Mouse (Mus musculus) heart, embryonic 13.5 days (tissue): ENCODE measurements at regions not wholly inside any gene's neighbourhood (a gene's known extent, or its start where the extent isn't known, plus 50 kb on each side); places are given as distances from the start of the nearest gene placed in this dataset.

ENCODE experiments used
- ATAC-seq: fragments of 200-750 bp; cut with Nextera tagmentation; 2 replicates; pipeline ENCODE4 v1.8.0; 2017; ENCODE audit warnings: moderate TSS enrichment; ENCODE audit not compliant: insufficient number of reproducible peaks, low FRiP score, low TSS enrichment; ENCODE audit errors: extremely low read depth
- H3K27ac ChIP-seq: fragments of 300-500 bp; sonication (generic); replicated peaks from 2 replicates; pipeline ENCODE4 v1.5.1; 2015; ENCODE audit warnings: moderate library complexity, mild to moderate bottlenecking, inconsistent platforms
- H3K27me3 ChIP-seq: fragments of 300-500 bp; sonication (generic); replicated peaks from 2 replicates; pipeline ENCODE4 v1.6.1; 2015; ENCODE audit warnings: mild to moderate bottlenecking, inconsistent platforms
- H3K36me3 ChIP-seq: fragments of 300-500 bp; sonication (generic); 2 replicates; pipeline ENCODE4 v1.6.1; 2015; ENCODE audit warnings: mild to moderate bottlenecking, inconsistent platforms
- H3K4me1 ChIP-seq: fragments of 300-500 bp; sonication (generic); 2 replicates; pipeline ENCODE4 v1.6.1; 2015; ENCODE audit warnings: inconsistent platforms
- H3K4me2 ChIP-seq: fragments of 300-500 bp; sonication (generic); 2 replicates; pipeline ENCODE4 v1.6.1; 2015; ENCODE audit warnings: inconsistent platforms, mild to moderate bottlenecking, moderate library complexity
- H3K4me3 ChIP-seq: fragments of 300-500 bp; sonication (generic); 2 replicates; pipeline ENCODE4 v1.5.1; 2015; ENCODE audit warnings: moderate library complexity, mild to moderate bottlenecking, inconsistent platforms
- H3K9ac ChIP-seq: fragments of 300-500 bp; sonication (generic); 2 replicates; pipeline ENCODE4 v1.6.1; 2015; ENCODE audit warnings: inconsistent platforms, mild to moderate bottlenecking, moderate library complexity
- H3K9me3 ChIP-seq: fragments of 300-500 bp; sonication (generic); 2 replicates; pipeline ENCODE4 v1.6.1; 2016; ENCODE audit warnings: inconsistent platforms
- WGBS: fragments of 180-500 bp; shearing (Covaris S2); methylation state at CpG from one replicate; pipeline ENCODE4 v1.1.7; 2015; ENCODE audit warnings: mixed read lengths; 5-methylcytosine and 5-hydroxymethylcytosine counted together

DNA sequence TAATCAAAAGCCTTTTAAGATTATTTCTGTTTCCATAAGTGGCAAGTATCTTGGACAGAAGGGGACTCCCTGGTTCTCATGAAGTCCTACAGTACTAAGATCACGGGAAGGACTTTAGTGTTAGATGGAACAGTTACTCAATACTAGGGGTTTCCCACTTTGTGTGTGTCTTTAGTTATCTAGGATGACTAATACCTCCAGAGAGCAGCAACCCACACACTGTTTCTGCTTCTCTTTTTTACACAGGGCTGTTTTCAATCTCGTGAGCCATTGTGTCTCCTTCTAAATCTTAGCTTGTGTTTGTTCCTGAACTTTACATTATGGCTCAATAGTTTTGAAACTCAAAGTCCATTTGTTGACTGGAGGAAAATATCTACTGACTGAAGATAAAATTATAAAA is 496.5 kb upstream of the Impg1 start:
- Histone ChIP-seq H3K4me2 (no peak overlapping the region), H3K27me3 (no peaks in the 10 kb centered on the region), H3K4me3 (no peak overlapping the region), H3K9ac (no peak overlapping the region), H3K9me3 (no peaks in the 10 kb centered on the region), H3K36me3 (no peaks in the 10 kb centered on the region), H3K27ac (no peak overlapping the region), H3K4me1 (no peaks in the 10 kb centered on the region)
- 71% methylated on average over 2 of the region's 2 CpGs for WGBS
- no peak for ATAC-seq

DNA sequence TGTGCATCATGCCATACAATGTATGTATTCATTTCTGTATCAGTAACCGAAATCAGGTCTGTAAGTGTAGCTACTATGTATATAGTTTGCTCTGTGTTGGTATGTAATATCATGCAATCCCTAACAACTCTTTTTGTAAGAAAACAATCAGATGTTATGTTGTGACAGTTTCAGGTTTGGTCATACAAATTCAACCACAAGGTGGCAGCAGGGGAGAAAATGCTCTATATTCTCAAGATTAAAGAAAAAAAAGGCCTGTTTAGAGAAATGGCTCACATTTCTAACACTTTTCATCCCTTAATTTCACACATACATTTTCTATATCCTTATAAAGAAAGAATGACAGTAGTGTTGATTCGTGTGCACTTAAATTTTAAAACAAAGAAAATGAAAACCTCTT is 477.7 kb upstream of the Impg1 start:
- Histone ChIP-seq H3K4me2 (no peak overlapping the region), H3K4me1 (peaks cover 12% of the 10 kb centered on the region), H3K27me3 (no peaks in the 10 kb centered on the region), H3K36me3 (no peaks in the 10 kb centered on the region), H3K27ac (no peak overlapping the region), H3K9ac (no peak overlapping the region), H3K4me3 (no peak overlapping the region), H3K9me3 (no peaks in the 10 kb centered on the region)
- WGBS = 55% methylated on average over 2 of the region's 2 CpGs
- ATAC-seq = no peak

DNA sequence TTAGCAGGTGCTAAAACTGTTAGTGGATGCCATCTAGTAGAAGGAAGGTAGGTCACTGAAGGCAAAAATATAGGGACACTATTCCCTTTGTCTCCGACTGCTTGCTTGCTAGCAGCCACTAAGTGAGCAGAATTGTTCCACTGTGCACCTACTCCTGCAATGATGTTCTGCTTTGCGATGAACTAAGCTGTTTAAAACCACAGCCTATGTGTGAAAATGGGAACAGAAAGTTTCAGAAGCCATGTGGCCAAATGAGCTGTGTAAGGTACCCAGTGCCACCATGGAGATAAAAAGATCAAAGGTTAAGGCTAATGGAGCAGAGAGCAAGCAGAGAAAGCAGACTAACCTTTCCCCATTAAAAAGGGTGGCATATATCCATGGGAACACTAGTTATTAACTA is 476.1 kb upstream of the Impg1 start:
- Histone ChIP-seq H3K9me3 (no peaks in the 10 kb centered on the region), H3K4me3 (no peak overlapping the region), H3K27ac (no peak overlapping the region), H3K9ac (no peak overlapping the region), H3K4me1 (peaks cover 12% of the 10 kb centered on the region), H3K36me3 (no peaks in the 10 kb centered on the region), H3K27me3 (no peaks in the 10 kb centered on the region), H3K4me2 (no peak overlapping the region)
- WGBS = 72% methylated on average over 2 of the region's 2 CpGs
- ATAC-seq = no peak

DNA sequence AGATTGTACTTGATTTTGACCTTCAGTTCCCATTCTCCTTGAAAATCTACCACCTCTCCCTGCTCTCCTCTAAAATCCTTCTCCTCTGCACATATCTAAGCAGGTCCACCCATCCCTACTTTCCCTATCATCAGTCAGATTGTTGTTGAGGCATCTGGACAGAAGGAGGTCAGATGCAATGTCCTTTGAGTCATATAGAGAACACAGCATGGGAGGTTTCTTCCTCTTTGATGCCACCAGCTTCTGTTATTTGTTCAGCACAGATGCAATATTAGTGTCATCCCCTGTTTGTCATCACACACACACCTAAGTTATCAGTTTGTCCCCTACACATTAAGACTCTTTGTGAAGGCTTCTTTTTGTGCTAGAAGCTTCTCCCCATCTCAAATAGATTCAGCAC is 473.0 kb upstream of the Impg1 start:
- Histone ChIP-seq H3K36me3 (no peaks in the 10 kb centered on the region), H3K4me3 (no peak overlapping the region), H3K9ac (no peak overlapping the region), H3K4me1 (peaks cover 12% of the 10 kb centered on the region), H3K4me2 (no peak overlapping the region), H3K27me3 (no peaks in the 10 kb centered on the region), H3K27ac (no peak overlapping the region), H3K9me3 (no peaks in the 10 kb centered on the region)
- no peak for ATAC-seq

DNA sequence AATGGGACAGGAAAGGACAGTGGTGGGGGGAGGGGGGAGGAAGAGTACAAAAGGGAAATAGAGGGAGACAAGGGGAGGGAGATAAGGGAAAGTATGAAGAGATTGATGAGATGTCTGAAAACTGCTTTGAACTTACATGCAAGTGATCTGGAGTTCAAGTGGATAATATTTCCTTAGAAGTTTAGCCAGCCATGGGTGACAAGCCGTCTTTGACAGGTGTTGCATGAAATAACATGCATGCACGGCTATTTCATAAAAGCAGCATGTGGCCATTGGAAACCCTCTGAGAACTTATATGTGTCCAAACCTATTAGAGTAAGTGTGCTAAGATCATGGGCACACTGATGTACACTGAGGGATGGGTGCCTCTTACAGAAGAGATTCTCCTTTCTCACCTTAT is 465.3 kb upstream of the Impg1 start:
- Histone ChIP-seq H3K27me3 (no peaks in the 10 kb centered on the region), H3K4me3 (no peak overlapping the region), H3K36me3 (no peaks in the 10 kb centered on the region), H3K27ac (no peak overlapping the region), H3K9ac (no peak overlapping the region), H3K4me2 (no peak overlapping the region), H3K4me1 (no peaks in the 10 kb centered on the region), H3K9me3 (no peaks in the 10 kb centered on the region)
- ATAC-seq = no peak
- 45% methylated on average over 2 of the region's 2 CpGs for WGBS

DNA sequence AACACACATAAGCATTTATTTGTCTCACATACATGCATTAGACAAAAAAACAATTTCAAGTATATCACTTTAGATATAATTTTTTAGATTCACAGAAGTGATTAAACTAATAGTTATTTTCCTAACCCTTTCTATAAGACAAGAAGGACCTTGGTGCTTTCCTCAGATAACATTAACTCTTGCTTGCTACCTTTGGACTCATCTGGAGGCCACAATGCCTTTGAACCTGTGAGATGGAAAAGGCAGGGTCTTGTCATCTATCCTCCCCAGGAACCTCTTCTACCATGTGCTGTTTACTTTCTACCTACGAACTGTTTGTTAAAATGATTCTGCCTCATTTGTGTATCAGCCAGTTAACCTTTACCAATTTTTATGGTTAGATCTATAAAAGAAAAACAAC is 455.0 kb upstream of the Impg1 start:
- Histone ChIP-seq H3K36me3 (no peaks in the 10 kb centered on the region), H3K9me3 (no peaks in the 10 kb centered on the region), H3K4me2 (no peak overlapping the region), H3K4me1 (no peaks in the 10 kb centered on the region), H3K27ac (no peak overlapping the region), H3K4me3 (no peak overlapping the region), H3K9ac (no peak overlapping the region), H3K27me3 (no peaks in the 10 kb centered on the region)
- WGBS = 73% methylated on average over 1 of the region's 1 CpGs
- no peak for ATAC-seq

DNA sequence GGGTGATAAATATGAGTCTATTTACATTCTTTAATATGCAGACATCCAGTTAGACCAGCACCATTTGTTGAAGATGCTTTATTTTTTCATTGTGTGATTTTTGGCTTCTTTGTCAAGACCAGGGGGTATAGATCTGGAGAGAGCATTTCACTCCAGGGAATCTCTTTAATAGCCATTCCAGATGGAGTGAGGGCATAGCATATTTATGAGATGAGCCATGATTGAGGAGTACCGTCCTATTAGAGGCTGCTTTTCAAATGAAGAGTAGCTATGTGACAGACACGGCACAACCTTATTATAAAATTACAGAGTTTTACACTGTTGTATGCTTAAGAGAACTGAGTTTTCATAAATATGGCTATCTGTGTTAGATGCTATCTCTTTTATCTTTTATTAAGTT is 448.6 kb upstream of the Impg1 start:
- H3K9ac ChIP-seq = no peak overlapping the region
- no peak overlapping the region for H3K4me2 ChIP-seq
- ATAC-seq = no peak
- H3K27me3 ChIP-seq = no peaks in the 10 kb centered on the region
- no peaks in the 10 kb centered on the region for H3K4me1 ChIP-seq
- no peaks in the 10 kb centered on the region for H3K36me3 ChIP-seq
- WGBS = 86% methylated on average over 2 of the region's 2 CpGs
- H3K9me3 ChIP-seq = no peaks in the 10 kb centered on the region
- H3K4me3 ChIP-seq = no peak overlapping the region
- no peak overlapping the region for H3K27ac ChIP-seq

DNA sequence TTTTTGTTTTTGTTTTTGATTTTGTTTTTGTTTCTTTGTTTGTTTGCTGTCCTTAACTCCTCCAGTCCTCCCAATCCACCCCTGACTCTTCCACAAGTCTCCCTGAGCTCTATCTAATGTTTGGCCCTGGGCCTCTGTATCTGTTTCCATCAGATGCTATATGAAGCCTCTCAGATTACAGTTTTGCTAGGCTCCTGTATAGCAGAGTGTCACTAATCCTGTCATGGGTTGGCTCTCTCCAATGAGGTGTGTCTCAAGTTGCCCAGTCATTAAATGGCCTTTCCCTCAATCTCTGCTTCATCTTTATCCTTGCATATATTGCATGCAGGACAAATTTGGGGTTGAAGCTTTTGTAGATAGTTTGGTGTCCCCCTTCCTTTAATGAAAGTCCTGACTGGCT is 446.9 kb upstream of the Impg1 start:
- ATAC-seq = no peak
- H3K4me2 ChIP-seq = no peak overlapping the region
- no peaks in the 10 kb centered on the region for H3K36me3 ChIP-seq
- H3K9me3 ChIP-seq = no peaks in the 10 kb centered on the region
- no peak overlapping the region for H3K9ac ChIP-seq
- H3K4me1 ChIP-seq = no peaks in the 10 kb centered on the region
- H3K27me3 ChIP-seq = no peaks in the 10 kb centered on the region
- H3K4me3 ChIP-seq = no peak overlapping the region
- H3K27ac ChIP-seq = no peak overlapping the region

DNA sequence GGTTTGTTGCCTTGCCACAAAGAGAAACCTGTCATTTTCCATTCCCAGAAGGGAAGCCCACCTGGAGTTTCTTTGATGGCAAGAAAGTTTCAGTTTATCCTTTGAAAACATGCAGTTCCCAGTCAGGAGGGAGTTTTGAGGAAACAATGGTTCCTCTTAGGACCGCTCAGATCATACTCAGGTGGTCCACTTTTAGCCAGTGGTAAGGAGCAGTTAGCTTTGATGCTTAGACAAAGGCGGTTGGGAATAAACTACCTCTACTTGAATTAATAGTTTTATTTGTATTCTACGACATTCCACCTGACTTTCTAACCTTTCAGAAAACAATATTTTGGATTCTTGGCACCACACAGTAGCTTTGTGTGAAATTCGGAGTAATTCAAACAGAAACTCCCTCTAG is 401.5 kb upstream of the Impg1 start:
- ATAC-seq = no peak
- H3K4me1 ChIP-seq = peaks cover 7% of the 10 kb centered on the region; the same call in 1 of the 2 replicates
- H3K4me2 ChIP-seq = no peak overlapping the region
- no peak overlapping the region for H3K4me3 ChIP-seq
- no peaks in the 10 kb centered on the region for H3K27me3 ChIP-seq
- H3K27ac ChIP-seq = no peak overlapping the region
- WGBS = 85% methylated on average over 4 of the region's 4 CpGs
- no peaks in the 10 kb centered on the region for H3K36me3 ChIP-seq
- no peak overlapping the region for H3K9ac ChIP-seq
- H3K9me3 ChIP-seq = no peaks in the 10 kb centered on the region

DNA sequence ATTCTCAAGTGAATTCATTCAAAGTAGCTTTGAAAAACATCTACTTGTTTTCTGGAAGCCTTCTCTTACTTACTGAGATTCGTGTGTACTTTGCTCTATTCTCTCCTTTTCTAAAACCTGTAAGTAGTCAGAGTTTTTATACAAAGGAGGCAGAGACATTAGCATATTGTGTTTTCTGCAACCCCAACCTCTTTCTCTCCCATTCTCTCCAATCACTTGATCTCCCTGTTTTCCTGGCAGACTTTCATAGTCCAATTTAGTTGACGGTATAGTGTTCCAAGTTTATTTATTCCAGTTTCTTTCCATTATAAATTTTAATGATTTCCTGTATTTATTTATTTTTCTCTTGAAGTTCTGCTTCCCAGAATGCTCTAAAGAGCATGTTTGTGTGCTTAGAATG is 393.7 kb upstream of the Impg1 start:
- Histone ChIP-seq H3K9me3 (no peaks in the 10 kb centered on the region), H3K27ac (no peak overlapping the region), H3K27me3 (no peaks in the 10 kb centered on the region), H3K9ac (no peak overlapping the region), H3K4me2 (no peak overlapping the region), H3K4me3 (no peak overlapping the region), H3K36me3 (no peaks in the 10 kb centered on the region), H3K4me1 (no peaks in the 10 kb centered on the region)
- no peak for ATAC-seq
- 61% methylated on average over 2 of the region's 2 CpGs for WGBS

DNA sequence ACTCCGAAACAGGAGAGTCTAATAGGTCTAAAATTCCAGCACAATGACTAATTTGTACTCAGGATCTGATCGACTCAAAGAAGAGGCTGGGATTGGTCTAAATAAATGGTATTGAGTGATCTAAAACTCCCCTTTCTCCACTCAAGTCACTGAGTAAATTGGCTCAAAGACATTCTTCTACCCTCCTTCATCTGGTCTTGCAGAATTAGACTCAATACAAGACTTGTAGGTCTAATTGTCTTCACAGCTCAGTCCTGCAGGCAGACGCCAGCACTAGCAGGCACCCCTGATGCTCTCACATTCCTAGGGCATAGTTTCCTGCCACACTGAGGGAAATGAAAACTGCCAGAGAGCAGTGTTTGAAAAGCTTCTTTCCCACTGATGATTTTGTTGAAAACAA is 382.9 kb upstream of the Impg1 start:
- peaks cover 4% of the 10 kb centered on the region; the same call in 1 of the 2 replicates for H3K4me1 ChIP-seq
- H3K4me3 ChIP-seq = no peak overlapping the region
- WGBS = 46% methylated on average over 3 of the region's 3 CpGs
- no peak overlapping the region for H3K27ac ChIP-seq
- no peak overlapping the region for H3K4me2 ChIP-seq
- no peaks in the 10 kb centered on the region for H3K9me3 ChIP-seq
- no peak for ATAC-seq
- no peaks in the 10 kb centered on the region for H3K36me3 ChIP-seq
- no peaks in the 10 kb centered on the region for H3K27me3 ChIP-seq
- no peak overlapping the region for H3K9ac ChIP-seq

DNA sequence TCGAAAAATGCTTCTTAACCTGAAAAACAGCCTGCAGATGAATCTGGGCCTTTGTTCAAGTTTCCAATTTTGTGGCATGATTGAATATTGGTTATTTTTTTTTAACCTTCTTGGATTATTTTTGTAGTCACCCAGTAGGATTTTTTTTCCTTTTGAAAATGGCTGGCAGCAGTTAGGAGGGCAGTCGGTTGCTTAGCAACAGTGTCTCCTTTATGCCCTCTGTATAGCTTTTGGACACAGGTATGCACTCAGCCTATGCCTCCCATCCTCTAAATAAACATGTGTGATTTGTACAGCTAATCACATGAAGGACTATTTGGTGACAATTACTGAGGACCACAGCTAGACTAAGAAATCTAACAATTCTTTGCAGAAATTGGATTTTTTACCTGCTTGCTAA is 367.5 kb upstream of the Impg1 start:
- no peak overlapping the region for H3K9ac ChIP-seq
- no peaks in the 10 kb centered on the region for H3K9me3 ChIP-seq
- WGBS = 77% methylated on average over 2 of the region's 2 CpGs
- no peaks in the 10 kb centered on the region for H3K36me3 ChIP-seq
- H3K27ac ChIP-seq = no peak overlapping the region
- no peaks in the 10 kb centered on the region for H3K4me1 ChIP-seq
- H3K27me3 ChIP-seq = no peaks in the 10 kb centered on the region
- no peak for ATAC-seq
- H3K4me3 ChIP-seq = no peak overlapping the region
- H3K4me2 ChIP-seq = no peak overlapping the region

DNA sequence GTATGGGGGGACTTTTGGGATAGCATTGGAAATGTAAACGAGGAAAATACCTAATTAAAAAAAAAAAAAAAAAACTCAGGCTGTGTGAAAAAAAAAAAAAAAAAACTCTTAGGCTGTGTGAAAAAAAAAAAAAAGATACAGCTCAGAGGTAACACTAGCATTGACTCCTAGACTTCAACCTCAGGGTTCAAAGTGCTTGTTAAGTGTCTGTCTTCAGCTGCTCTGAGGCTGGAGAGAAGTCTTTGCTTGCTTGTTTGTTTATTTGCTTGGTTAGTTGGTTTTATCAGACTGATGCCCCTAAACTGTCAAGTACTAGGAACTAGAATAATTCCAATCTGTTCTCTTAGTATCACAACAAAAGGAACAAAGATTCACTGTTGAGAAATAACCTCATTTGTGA is 360.1 kb upstream of the Impg1 start:
- 29% methylated on average over 1 of the region's 1 CpGs for WGBS
- Histone ChIP-seq H3K9me3 (no peaks in the 10 kb centered on the region), H3K4me1 (no peaks in the 10 kb centered on the region), H3K4me3 (no peak overlapping the region), H3K27me3 (no peaks in the 10 kb centered on the region), H3K4me2 (no peak overlapping the region), H3K27ac (no peak overlapping the region), H3K9ac (no peak overlapping the region), H3K36me3 (no peaks in the 10 kb centered on the region)
- no peak for ATAC-seq
